Mouse (Mus musculus) liver, embryonic 13.5 days (tissue): ENCODE measurements around the gene Syt5. TPM values are rescaled to one million over a fixed set of nuclear protein-coding genes. Genes with fewer than 3 reads are reported as not detected.

ENCODE experiments used
- ATAC-seq: fragments of 200-750 bp; cut with Nextera tagmentation; 2 replicates; pipeline ENCODE4 v1.8.0; 2017; ENCODE audit warnings: low read depth, mild to moderate bottlenecking, moderate number of reproducible peaks, moderate library complexity
- DNase-seq: peaks from one replicate; pipeline ENCODE4 v3.0.0; 2022
- H3K27ac ChIP-seq: fragments of 300-500 bp; sonication (generic); 2 replicates; pipeline ENCODE4 v1.5.1; 2015; ENCODE audit warnings: moderate library complexity, mild to moderate bottlenecking, inconsistent platforms
- H3K27me3 ChIP-seq: fragments of 300-500 bp; sonication (generic); 2 replicates; pipeline ENCODE4 v1.6.1; 2015; ENCODE audit warnings: mild to moderate bottlenecking, inconsistent platforms
- H3K36me3 ChIP-seq: fragments of 300-500 bp; sonication (generic); 2 replicates; pipeline ENCODE4 v1.6.1; 2015; ENCODE audit warnings: mild to moderate bottlenecking, inconsistent platforms
- H3K4me1 ChIP-seq: fragments of 300-500 bp; sonication (generic); replicated peaks from 2 replicates; pipeline ENCODE4 v1.6.1; 2015; ENCODE audit warnings: inconsistent platforms
- H3K4me2 ChIP-seq: fragments of 300-500 bp; sonication (generic); 2 replicates; pipeline ENCODE4 v1.6.1; 2015; ENCODE audit warnings: inconsistent platforms, mild to moderate bottlenecking, moderate library complexity
- H3K4me3 ChIP-seq: fragments of 300-500 bp; sonication (generic); replicated peaks from 2 replicates; pipeline ENCODE4 v1.5.1; 2015; ENCODE audit warnings: mild to moderate bottlenecking, inconsistent platforms
- H3K9ac ChIP-seq: fragments of 300-500 bp; sonication (generic); 2 replicates; pipeline ENCODE4 v1.6.1; 2015; ENCODE audit warnings: mild to moderate bottlenecking, inconsistent platforms
- H3K9me3 ChIP-seq: fragments of 300-500 bp; sonication (generic); replicated peaks from 2 replicates; pipeline ENCODE4 v1.6.1; 2016; ENCODE audit warnings: inconsistent platforms
- WGBS: fragments of 180-500 bp; shearing (Covaris S2); methylation state at CpG from one replicate; pipeline ENCODE4 v1.1.7; 2015; ENCODE audit not compliant: insufficient replicate concordance; 5-methylcytosine and 5-hydroxymethylcytosine counted together
- polyA plus RNA-seq: library from polyadenylated mRNA; unstranded; fragments of >200 nt; fragmentation: Nextera tagmentation; extraction: Ambion mirVana; gene quantifications from 2 replicates; pipeline ENCODE4 v1.2.1, GENCODE M21; 2015

Gene Syt5
- polyA plus RNA-seq, 1 experiment from 2014 or later, result 0.39 TPM

- no peak overlapping the region for H3K27ac ChIP-seq
- DNase-seq, result no peak
Measured at GRCm38 (mm10) chr7:4521231-4522003, 25.9 kb downstream of the Syt5 start.

DNA sequence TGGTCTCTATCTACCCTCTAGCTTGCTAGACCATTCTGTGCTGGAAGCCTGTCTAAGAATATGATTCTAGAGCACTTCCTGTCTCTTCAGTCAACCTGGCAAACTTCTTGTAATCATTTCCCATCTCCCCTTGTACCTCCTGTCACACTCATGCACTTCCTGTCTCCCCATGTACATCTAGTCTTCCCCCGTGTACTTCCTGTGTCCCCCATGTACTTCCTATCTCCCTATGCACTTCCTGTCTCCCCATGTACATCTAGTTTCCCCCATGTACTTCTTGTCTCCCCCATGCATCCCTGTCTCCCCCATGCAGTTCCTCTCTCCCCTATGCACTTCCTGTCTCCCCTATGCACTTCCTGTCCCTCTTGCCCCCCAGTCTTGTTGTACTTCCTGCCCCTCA, 28.9 kb downstream of the Syt5 start:
- no peak overlapping the region for H3K4me3 ChIP-seq
- ATAC-seq, result no peak
- peaks cover 33% of the 10 kb centered on the region for H3K4me1 ChIP-seq
- no peaks in the 10 kb centered on the region for H3K36me3 ChIP-seq
- DNase-seq, result no peak
- no peak overlapping the region for H3K27ac ChIP-seq
- no peaks in the 10 kb centered on the region for H3K9me3 ChIP-seq
- 29% methylated on average over 1 of the region's 1 CpGs for WGBS
- H3K9ac ChIP-seq, result no peak overlapping the region
- H3K27me3 ChIP-seq, result peaks cover 24% of the 10 kb centered on the region
- H3K4me2 ChIP-seq, result no peak overlapping the region

More at GRCm38 (mm10) chr7:4521231-4522003, 25.9 kb downstream of the Syt5 start:
- Histone ChIP-seq H3K27me3 (peaks cover 24% of the 10 kb centered on the region), H3K9ac (no peak overlapping the region), H3K4me3 (no peak overlapping the region), H3K36me3 (no peaks in the 10 kb centered on the region), H3K4me2 (peak overlapping the region; percentile 41), H3K4me1 (peaks cover 36% of the 10 kb centered on the region), H3K9me3 (no peaks in the 10 kb centered on the region)
- no peak for ATAC-seq
- WGBS, result 23% methylated on average over 32 of the region's 32 CpGs

- no peak within 1 kb of the TSS for H3K4me3 ChIP-seq
- H3K4me1 ChIP-seq, result peaks cover 25% of the 10 kb centered on the region
- DNase-seq (no peak), ATAC-seq (no peak)
- H3K27me3 ChIP-seq, result peaks cover 13% of the 10 kb centered on the region
- no peak within 1 kb of the TSS for H3K9ac ChIP-seq
- H3K27ac ChIP-seq, result no peak within 1 kb of the TSS
- H3K9me3 ChIP-seq, result no peaks in the 10 kb centered on the region
- H3K36me3 ChIP-seq, result no peaks in the 10 kb centered on the region
- H3K4me2 ChIP-seq, result no peak within 1 kb of the TSS
- WGBS, result 16% methylated on average over 4 of the region's 4 CpGs
Measured at GRCm38 (mm10) chr7:4516332-4517050, 30.9 kb downstream of the Syt5 start, which contains the start of gene Tnnt1. Gene Tnnt1, minus strand, starts transcription at chr7:4516382.

GRCm38 (mm10) chr7:4515853-4516252, 31.5 kb downstream of the Syt5 start:
- no peak overlapping the region for H3K9ac ChIP-seq
- H3K4me1 ChIP-seq, result peaks cover 19% of the 10 kb centered on the region
- ATAC-seq (no peak), DNase-seq (no peak)
- H3K36me3 ChIP-seq, result no peaks in the 10 kb centered on the region
- H3K27me3 ChIP-seq, result peaks cover 9% of the 10 kb centered on the region
- no peak overlapping the region for H3K27ac ChIP-seq
- H3K9me3 ChIP-seq, result no peaks in the 10 kb centered on the region
- no peak overlapping the region for H3K4me2 ChIP-seq
- WGBS, result 58% methylated on average over 6 of the region's 6 CpGs
- no peak overlapping the region for H3K4me3 ChIP-seq

DNA sequence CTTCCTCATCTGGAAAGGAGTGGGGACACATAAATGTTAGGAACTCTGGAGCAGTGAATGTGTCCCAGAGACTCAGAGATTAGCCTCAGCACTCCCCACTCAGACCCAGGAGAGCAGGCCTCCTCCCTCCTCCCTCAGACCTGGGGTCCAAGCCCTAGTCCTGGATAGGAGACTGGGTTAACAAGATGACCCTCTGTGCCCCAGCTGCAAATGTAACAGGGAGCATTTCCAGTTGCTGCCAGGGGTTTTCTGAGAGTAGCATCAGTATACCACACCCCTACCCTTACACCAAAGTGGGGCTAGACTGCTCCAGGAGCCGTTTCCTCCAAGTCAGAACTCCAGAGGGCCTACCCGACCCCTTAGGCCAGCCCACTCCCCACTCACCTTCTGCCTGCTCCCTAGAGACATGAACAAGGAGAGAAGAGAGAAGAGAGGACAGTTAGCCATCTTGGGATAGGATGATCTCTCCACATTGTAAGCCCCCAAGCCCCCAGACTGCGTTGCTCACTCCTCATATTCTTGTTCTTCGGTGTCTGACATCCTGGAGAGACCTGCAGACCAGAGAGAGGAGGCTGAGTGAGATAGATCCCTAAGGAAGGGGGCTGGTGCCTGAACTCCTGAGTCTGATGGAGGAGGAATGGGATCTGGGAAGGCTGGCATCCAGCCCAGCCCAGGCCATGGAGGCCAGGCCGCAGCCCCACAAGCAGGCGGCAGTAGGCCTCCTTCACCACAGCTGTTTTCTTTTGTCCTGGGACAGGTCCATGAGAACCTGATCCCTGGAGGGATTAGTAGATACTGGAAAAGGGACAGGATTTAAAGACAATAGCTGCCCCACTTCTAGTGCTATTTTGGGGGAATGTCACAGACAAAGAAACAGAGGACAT, 33.3 kb downstream of the Syt5 start:
- H3K27ac ChIP-seq, result no peak overlapping the region
- no peak overlapping the region for H3K4me2 ChIP-seq
- no peaks in the 10 kb centered on the region for H3K9me3 ChIP-seq
- no peaks in the 10 kb centered on the region for H3K27me3 ChIP-seq
- peaks cover 25% of the 10 kb centered on the region for H3K4me1 ChIP-seq
- H3K36me3 ChIP-seq, result no peaks in the 10 kb centered on the region
- DNase-seq (no peak), ATAC-seq (no peak)
- H3K9ac ChIP-seq, result no peak overlapping the region
- H3K4me3 ChIP-seq, result no peak overlapping the region
- WGBS, result 68% methylated on average over 6 of the region's 6 CpGs

DNA sequence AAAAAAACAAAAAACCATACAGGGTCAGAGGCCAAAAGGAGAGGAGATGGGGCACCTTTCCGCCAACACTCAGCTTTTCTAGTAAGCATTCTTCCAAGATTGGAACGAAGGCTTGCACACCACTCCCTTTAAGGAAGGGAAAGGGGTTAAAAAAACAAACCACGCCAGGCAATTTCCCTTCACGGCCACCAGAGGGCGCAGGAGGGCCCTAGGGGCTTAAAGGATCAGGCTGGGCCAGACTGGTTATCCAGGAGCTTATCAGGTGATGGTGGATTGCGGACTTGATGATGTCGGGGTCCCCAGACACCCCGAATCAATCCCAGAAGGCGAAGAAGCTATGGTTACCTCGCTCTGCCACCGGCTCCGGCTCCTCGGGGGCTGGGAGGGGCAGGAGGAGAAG, 34.1 kb downstream of the Syt5 start:
- Histone ChIP-seq H3K9ac (no peak overlapping the region), H3K4me3 (no peak overlapping the region), H3K27me3 (no peaks in the 10 kb centered on the region), H3K4me2 (no peak overlapping the region), H3K9me3 (no peaks in the 10 kb centered on the region), H3K27ac (no peak overlapping the region), H3K36me3 (no peaks in the 10 kb centered on the region), H3K4me1 (peaks cover 33% of the 10 kb centered on the region)
- peak; percentile 42 for DNase-seq
- 16% methylated on average over 13 of the region's 13 CpGs for WGBS
- no peak for ATAC-seq

GRCm38 (mm10) chr7:4511489-4512224, 35.7 kb downstream of the Syt5 start:
- WGBS, result 68% methylated on average over 8 of the region's 8 CpGs
- H3K4me2 ChIP-seq, result no peak overlapping the region
- no peaks in the 10 kb centered on the region for H3K27me3 ChIP-seq
- H3K27ac ChIP-seq, result no peak overlapping the region
- no peak overlapping the region for H3K4me3 ChIP-seq
- H3K9ac ChIP-seq, result no peak overlapping the region
- no peaks in the 10 kb centered on the region for H3K9me3 ChIP-seq
- DNase-seq (no peak), ATAC-seq (no peak)
- peaks cover 35% of the 10 kb centered on the region for H3K4me1 ChIP-seq
- no peaks in the 10 kb centered on the region for H3K36me3 ChIP-seq

- H3K27me3 ChIP-seq, result no peaks in the 10 kb centered on the region
- WGBS, result 19% methylated on average over 24 of the region's 24 CpGs
- H3K9me3 ChIP-seq, result no peaks in the 10 kb centered on the region
- DNase-seq, result peak; percentile 65
- H3K9ac ChIP-seq, result 0 out of 2 replicates have a peak overlapping the region, but pooled peaks have one; percentile 29
- peak overlapping the region; percentile 20; the same call in 1 of the 2 replicates for H3K4me3 ChIP-seq
- H3K27ac ChIP-seq, result no peak overlapping the region
- peak overlapping the region; percentile 53 for H3K4me2 ChIP-seq
- peaks cover 38% of the 10 kb centered on the region for H3K4me1 ChIP-seq
- peak; percentile 75 for ATAC-seq
- H3K36me3 ChIP-seq, result no peaks in the 10 kb centered on the region
Measured at GRCm38 (mm10) chr7:4509863-4510608, 37.3 kb downstream of the Syt5 start.

DNA sequence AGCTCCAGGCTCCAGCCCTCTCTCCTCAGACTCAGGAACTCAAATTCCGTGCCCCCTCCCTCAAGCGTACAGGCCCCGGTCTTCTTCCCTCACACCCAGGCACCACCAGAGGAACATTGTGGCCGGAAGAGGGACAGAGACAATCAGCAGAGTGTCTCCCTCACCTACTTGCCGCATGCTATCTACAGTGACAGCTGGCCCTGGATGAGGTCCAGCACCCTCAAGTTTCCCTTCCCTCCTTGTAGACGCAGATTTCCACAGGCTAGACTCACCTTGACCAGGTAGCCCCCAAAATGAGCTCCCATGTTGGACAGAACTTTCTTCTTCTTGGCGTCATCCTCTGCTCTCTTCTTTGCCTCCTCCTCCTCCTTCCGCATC, 38.6 kb downstream of the Syt5 start:
- WGBS, result 63% methylated on average over 8 of the region's 8 CpGs
- H3K9ac ChIP-seq, result no peak overlapping the region
- no peak for DNase-seq
- no peak overlapping the region; the same call in 1 of the 2 replicates for H3K27ac ChIP-seq
- H3K4me2 ChIP-seq, result no peak overlapping the region
- peaks cover 51% of the 10 kb centered on the region for H3K4me1 ChIP-seq
- no peaks in the 10 kb centered on the region for H3K27me3 ChIP-seq
- H3K36me3 ChIP-seq, result no peaks in the 10 kb centered on the region
- no peak overlapping the region for H3K4me3 ChIP-seq
- no peaks in the 10 kb centered on the region for H3K9me3 ChIP-seq
- no peak for ATAC-seq

DNA sequence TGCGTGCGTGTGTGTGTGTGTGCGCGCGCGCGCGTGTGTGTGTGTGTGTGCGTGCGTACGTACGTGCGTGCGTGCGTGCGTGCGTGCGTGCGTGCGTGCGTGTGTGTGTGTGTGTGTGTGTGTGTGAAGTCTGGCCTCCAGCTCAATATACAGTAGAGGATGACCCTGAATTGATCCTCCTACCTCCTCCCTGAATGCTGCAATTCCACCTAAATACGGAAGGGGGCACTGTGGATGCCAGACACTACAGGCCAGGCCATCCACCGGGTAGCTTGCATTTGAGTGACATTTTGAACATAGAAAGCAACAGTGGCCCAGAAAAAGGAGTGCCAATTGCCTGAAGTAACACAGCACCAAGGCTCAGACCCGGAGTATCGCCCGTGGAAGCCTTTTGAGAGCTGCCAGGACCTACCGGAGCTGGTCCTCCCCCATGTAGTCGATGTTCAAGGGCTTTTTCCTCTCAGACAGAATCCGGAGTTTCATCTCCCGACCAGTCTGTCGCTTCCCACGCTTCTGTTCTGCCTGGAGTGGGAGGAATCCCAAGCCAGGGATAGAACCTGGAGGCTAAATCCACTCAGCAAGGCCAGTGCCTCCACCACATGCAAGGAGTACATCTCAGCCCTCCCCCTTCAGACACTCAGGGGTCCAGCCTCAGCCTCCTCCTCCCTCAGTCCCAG, 39.1 kb downstream of the Syt5 start:
- Histone ChIP-seq H3K4me3 (no peak overlapping the region), H3K27me3 (no peaks in the 10 kb centered on the region), H3K9ac (no peak overlapping the region), H3K36me3 (no peaks in the 10 kb centered on the region), H3K4me2 (no peak overlapping the region), H3K4me1 (peaks cover 49% of the 10 kb centered on the region), H3K9me3 (no peaks in the 10 kb centered on the region), H3K27ac (no peak overlapping the region; the same call in 1 of the 2 replicates)
- ATAC-seq (no peak), DNase-seq (no peak)
- 73% methylated on average over 26 of the region's 32 CpGs for WGBS
